Mouse (Mus musculus) megakaryocyte, embryonic 14.5 days (primary cell): ENCODE measurements around the gene Rasl11b. TPM values are rescaled to one million over a fixed set of nuclear protein-coding genes. Genes with fewer than 3 reads are reported as not detected.

ENCODE experiments used
- H3K27me3 ChIP-seq: replicated peaks from 2 replicates; pipeline ENCODE3; 2012; ENCODE audit warnings: inconsistent platforms
- H3K36me3 ChIP-seq: replicated peaks from 2 replicates; pipeline ENCODE3; 2012; ENCODE audit warnings: low read length, inconsistent platforms, mixed read lengths
- H3K4me1 ChIP-seq: 2 replicates; pipeline ENCODE4 v1.6.1; 2012; ENCODE audit warnings: inconsistent platforms
- H3K4me3 ChIP-seq: replicated peaks from 2 replicates; pipeline ENCODE3; 2012; ENCODE audit warnings: moderate library complexity, mild to moderate bottlenecking, inconsistent platforms
- H3K9me3 ChIP-seq: 2 replicates; pipeline ENCODE4 v1.6.1; 2012; ENCODE audit warnings: inconsistent platforms
- FLI1 ChIP-seq: IDR thresholded peaks from 2 replicates; pipeline ENCODE4 v1.6.1; 2012; ENCODE audit warnings: low read length, inconsistent platforms, mixed read lengths
- GATA1 ChIP-seq: IDR thresholded peaks from 3 replicates; pipeline ENCODE4 v1.6.1; 2012; ENCODE audit warnings: mixed read lengths, low read length, inconsistent platforms, borderline replicate concordance
- polyA plus RNA-seq: library from polyadenylated mRNA; stranded (reverse); fragments of >175 nt; gene quantifications from 2 replicates; pipeline ENCODE4 v1.2.3, GENCODE M21; 2012; ENCODE audit warnings: low replicate concordance; ENCODE audit not compliant: insufficient read depth

Gene Rasl11b
- 2.0 TPM in 1 of 2 replicates, not detected in the other for polyA plus RNA-seq

- peaks cover 15% of the 10 kb centered on the region for H3K36me3 ChIP-seq
- H3K4me3 ChIP-seq, result peak within 1 kb of the TSS; percentile 96
- no peak for TF ChIP-seq GATA1
- TF ChIP-seq FLI1, result no peak
- peaks cover 62% of the 10 kb centered on the region for H3K27me3 ChIP-seq
- H3K4me1 ChIP-seq, result peaks cover 54% of the 10 kb centered on the region
- no peaks in the 10 kb centered on the region for H3K9me3 ChIP-seq
These were observed at the start of gene Rasl11b for GRCm38 (mm10) chr5:74194841-74195613. Rasl11b (plus strand) TSS chr5:74195286.

GRCm38 (mm10) chr5:74147631-74148030, 47.5 kb upstream of the Rasl11b start:
- H3K9me3 ChIP-seq, result peaks cover 9% of the 10 kb centered on the region
- TF ChIP-seq GATA1 (no peak), FLI1 (no peak)
- peaks cover 13% of the 10 kb centered on the region for H3K4me1 ChIP-seq
- H3K4me3 ChIP-seq, result no peak overlapping the region
- peaks cover 46% of the 10 kb centered on the region for H3K27me3 ChIP-seq
- no peaks in the 10 kb centered on the region for H3K36me3 ChIP-seq

GRCm38 (mm10) chr5:74149975-74150374, 45.1 kb upstream of the Rasl11b start:
- Histone ChIP-seq H3K36me3 (no peaks in the 10 kb centered on the region), H3K27me3 (peaks cover 48% of the 10 kb centered on the region), H3K9me3 (peaks cover 9% of the 10 kb centered on the region), H3K4me3 (no peak overlapping the region), H3K4me1 (peaks cover 4% of the 10 kb centered on the region; the same call in 1 of the 2 replicates)
- TF ChIP-seq FLI1, result no peak
- TF ChIP-seq GATA1, result no peak

- TF ChIP-seq FLI1 (no peak), GATA1 (no peak)
- no peaks in the 10 kb centered on the region for H3K36me3 ChIP-seq
- no peak overlapping the region for H3K4me3 ChIP-seq
- H3K9me3 ChIP-seq, result no peaks in the 10 kb centered on the region
- peaks cover 39% of the 10 kb centered on the region for H3K27me3 ChIP-seq
- peaks cover 8% of the 10 kb centered on the region for H3K4me1 ChIP-seq
These were observed 43.3 kb upstream of the Rasl11b start for GRCm38 (mm10) chr5:74151774-74152173.

- Histone ChIP-seq H3K36me3 (no peaks in the 10 kb centered on the region), H3K27me3 (peaks cover 22% of the 10 kb centered on the region), H3K4me3 (no peak overlapping the region), H3K9me3 (peaks cover 8% of the 10 kb centered on the region), H3K4me1 (peaks cover 18% of the 10 kb centered on the region)
- TF ChIP-seq GATA1 (no peak), FLI1 (no peak)
These were observed 39.2 kb upstream of the Rasl11b start for GRCm38 (mm10) chr5:74155860-74156351.

GRCm38 (mm10) chr5:74158929-74159632, 36.0 kb upstream of the Rasl11b start:
- Histone ChIP-seq H3K9me3 (peaks cover 8% of the 10 kb centered on the region), H3K36me3 (no peaks in the 10 kb centered on the region), H3K4me1 (peaks cover 23% of the 10 kb centered on the region), H3K27me3 (peaks cover 35% of the 10 kb centered on the region), H3K4me3 (no peak overlapping the region)
- no peak for TF ChIP-seq FLI1
- no peak for TF ChIP-seq GATA1

GRCm38 (mm10) chr5:74159906-74160305, 35.2 kb upstream of the Rasl11b start:
- peaks cover 8% of the 10 kb centered on the region for H3K9me3 ChIP-seq
- TF ChIP-seq GATA1 (no peak), FLI1 (no peak)

GRCm38 (mm10) chr5:74160349-74160748, 34.7 kb upstream of the Rasl11b start:
- Histone ChIP-seq H3K4me1 (peaks cover 23% of the 10 kb centered on the region), H3K4me3 (no peak overlapping the region), H3K36me3 (no peaks in the 10 kb centered on the region), H3K9me3 (peaks cover 8% of the 10 kb centered on the region), H3K27me3 (peaks cover 45% of the 10 kb centered on the region)
- TF ChIP-seq GATA1 (no peak), FLI1 (no peak)

More at GRCm38 (mm10) chr5:74159906-74160305, 35.2 kb upstream of the Rasl11b start:
- Histone ChIP-seq H3K36me3 (no peaks in the 10 kb centered on the region), H3K4me1 (peaks cover 23% of the 10 kb centered on the region), H3K27me3 (peaks cover 44% of the 10 kb centered on the region), H3K4me3 (no peak overlapping the region)

GRCm38 (mm10) chr5:74161297-74161926, 33.7 kb upstream of the Rasl11b start:
- Histone ChIP-seq H3K4me1 (peaks cover 22% of the 10 kb centered on the region), H3K36me3 (no peaks in the 10 kb centered on the region), H3K4me3 (no peak overlapping the region), H3K9me3 (peaks cover 8% of the 10 kb centered on the region), H3K27me3 (peaks cover 55% of the 10 kb centered on the region)
- no peak for TF ChIP-seq GATA1
